ENCODE assay signal across 13 mouse cellular contexts in the genomic region with DNA sequence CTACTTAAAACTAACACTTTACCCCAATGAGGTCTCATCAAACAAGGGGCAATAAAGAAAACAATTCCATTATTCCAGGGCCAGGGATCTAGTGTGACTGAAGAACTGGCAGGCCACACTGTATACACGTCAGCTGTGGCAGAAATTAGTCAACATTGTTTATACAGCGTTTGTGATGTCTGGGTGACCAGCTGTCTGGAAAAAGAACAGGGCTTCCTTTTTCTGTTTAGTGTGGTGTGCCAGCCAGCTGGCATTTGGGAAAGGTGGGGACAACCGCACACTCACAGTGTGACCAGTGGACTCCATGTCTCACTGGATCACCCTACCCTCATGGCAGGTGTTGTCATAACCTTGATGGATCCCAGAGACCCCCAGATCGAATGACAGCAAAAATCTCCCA.
DNase-seq lines count a peak whose midpoint lies in the region; ATAC-seq and TF ChIP-seq lines count a peak whose summit lies in the region.
"Had no signal": no experiment of that assay in that cellular context is flagged by ENCODE, and none has a peak within 500 bp of the region (broad histone marks: within the 10 kb centered on the region; RNA-seq: fewer than 3 reads in every experiment).

No protein-coding gene starts in this region.

- H3K9me3 ChIP-seq in embryonic facial prominence, embryonic 15.5 days (replicated peaks), result no peaks in the 10 kb centered on the region
- no peaks in the 10 kb centered on the region for H3K9me3 ChIP-seq in embryonic facial prominence, embryonic 10.5 days
- H3K9me3 ChIP-seq in stomach, embryonic 15.5 days, result no peaks in the 10 kb centered on the region
- H3K9me3 ChIP-seq in midbrain, embryonic 15.5 days, result no peaks in the 10 kb centered on the region
- H3K9me3 ChIP-seq: forebrain, embryonic 15.5 days; hindbrain, embryonic 15.5 days; megakaryocyte, embryonic 14.5 days; neural tube, embryonic 13.5 days had no signal

- H3K4me3 ChIP-seq in embryonic facial prominence, embryonic 15.5 days (replicated peaks), result no peak overlapping the region
- H3K4me3 ChIP-seq in embryonic facial prominence, embryonic 10.5 days, result no peak overlapping the region
- H3K4me3 ChIP-seq in left cerebral cortex, adult 2 months, result no peak overlapping the region
- H3K4me3 ChIP-seq in stomach, embryonic 15.5 days (replicated peaks), result no peak overlapping the region
- H3K4me3 ChIP-seq in midbrain, embryonic 15.5 days, result no peak overlapping the region
- H3K4me3 ChIP-seq: forebrain, embryonic 15.5 days; hindbrain, embryonic 15.5 days; megakaryocyte, embryonic 14.5 days; neural tube, embryonic 13.5 days had no signal

- intact Hi-C loops in left cerebral cortex, adult 2 months (cut with DNase I), result no loop called here

- H3K27ac ChIP-seq in embryonic facial prominence, embryonic 15.5 days (replicated peaks), result no peak overlapping the region
- H3K27ac ChIP-seq in embryonic facial prominence, embryonic 10.5 days (replicated peaks), result no peak overlapping the region
- H3K27ac ChIP-seq in left cerebral cortex, adult 2 months, result no peak overlapping the region
- no peak overlapping the region for H3K27ac ChIP-seq in stomach, embryonic 15.5 days
- no peak overlapping the region for H3K27ac ChIP-seq in midbrain, embryonic 15.5 days
- H3K27ac ChIP-seq: forebrain, embryonic 15.5 days; hindbrain, embryonic 15.5 days; neural tube, embryonic 13.5 days had no signal

- H3K27me3 ChIP-seq in embryonic facial prominence, embryonic 15.5 days, result no peaks in the 10 kb centered on the region
- no peaks in the 10 kb centered on the region for H3K27me3 ChIP-seq in embryonic facial prominence, embryonic 10.5 days (replicated peaks; ENCODE audit: low read depth, poor library complexity, severe bottlenecking)
- H3K27me3 ChIP-seq in stomach, embryonic 15.5 days (replicated peaks), result no peaks in the 10 kb centered on the region
- H3K27me3 ChIP-seq in midbrain, embryonic 15.5 days (replicated peaks), result no peaks in the 10 kb centered on the region
- H3K27me3 ChIP-seq: forebrain, embryonic 15.5 days; hindbrain, embryonic 15.5 days; megakaryocyte, embryonic 14.5 days; neural tube, embryonic 13.5 days had no signal

- no peak overlapping the region for H3K4me2 ChIP-seq in embryonic facial prominence, embryonic 15.5 days (replicated peaks)
- H3K4me2 ChIP-seq in stomach, embryonic 15.5 days, result no peak overlapping the region
- no peak overlapping the region for H3K4me2 ChIP-seq in midbrain, embryonic 15.5 days
- H3K4me2 ChIP-seq: forebrain, embryonic 15.5 days; hindbrain, embryonic 15.5 days; neural tube, embryonic 13.5 days had no signal

- no peak overlapping the region for H3K9ac ChIP-seq in embryonic facial prominence, embryonic 15.5 days
- no peak overlapping the region for H3K9ac ChIP-seq in stomach, embryonic 15.5 days
- no peak overlapping the region for H3K9ac ChIP-seq in midbrain, embryonic 15.5 days
- H3K9ac ChIP-seq: forebrain, embryonic 15.5 days; hindbrain, embryonic 15.5 days; neural tube, embryonic 13.5 days had no signal

- TF ChIP-seq CTCF in left cerebral cortex, adult 2 months (IDR thresholded peaks at IDR 0.05), result no peak

- no peak for DNase-seq in embryonic facial prominence, embryonic 10.5 days (ENCODE audit: low spot score)
- DNase-seq in left cerebral cortex, adult 11 months (ENCODE audit: low spot score), result peak; percentile 13
- no peak for DNase-seq in left cerebral cortex, adult 2 months (ENCODE audit: extremely low spot score in 1 of 2, low spot score in 2 of 2)
- DNase-seq in layer of hippocampus, adult 8-10 months (ENCODE audit: low spot score in 2 of 2), result peak; percentile 26 to 29
- DNase-seq in kidney, postnatal 4 days, result no peak
- DNase-seq: embryo, embryonic 11 days had no signal

- H3K4me1 ChIP-seq in embryonic facial prominence, embryonic 15.5 days, result no peaks in the 10 kb centered on the region
- H3K4me1 ChIP-seq in embryonic facial prominence, embryonic 10.5 days, result no peaks in the 10 kb centered on the region
- H3K4me1 ChIP-seq in stomach, embryonic 15.5 days, result no peaks in the 10 kb centered on the region
- no peaks in the 10 kb centered on the region for H3K4me1 ChIP-seq in midbrain, embryonic 15.5 days
- H3K4me1 ChIP-seq: forebrain, embryonic 15.5 days; hindbrain, embryonic 15.5 days; megakaryocyte, embryonic 14.5 days; neural tube, embryonic 13.5 days had no signal

- WGBS in embryonic facial prominence, embryonic 15.5 days, result 59% methylated on average over 4 of the region's 4 CpGs
- 72% methylated on average over 4 of the region's 4 CpGs for WGBS in embryonic facial prominence, embryonic 10.5 days
- WGBS in stomach, embryonic 15.5 days, result 54% methylated on average over 4 of the region's 4 CpGs
- 65% methylated on average over 4 of the region's 4 CpGs for WGBS in midbrain, embryonic 15.5 days

- 0 out of 2 replicates have a peak, but pooled peaks have one; percentile 39 for ATAC-seq in embryonic facial prominence, embryonic 15.5 days (ENCODE audit: insufficient number of reproducible peaks, low FRiP score, low TSS enrichment, low read depth)
- peak; percentile 47; the same call in 1 of the 2 replicates for ATAC-seq in stomach, embryonic 15.5 days (ENCODE audit: insufficient read depth, low FRiP score, low read depth)
- ATAC-seq in midbrain, embryonic 15.5 days (replicated peaks), result no peak
- ATAC-seq: forebrain, embryonic 15.5 days had no signal

- no peaks in the 10 kb centered on the region for H3K36me3 ChIP-seq in embryonic facial prominence, embryonic 15.5 days
- no peaks in the 10 kb centered on the region for H3K36me3 ChIP-seq in embryonic facial prominence, embryonic 10.5 days (replicated peaks)
- H3K36me3 ChIP-seq in stomach, embryonic 15.5 days, result no peaks in the 10 kb centered on the region
- no peaks in the 10 kb centered on the region for H3K36me3 ChIP-seq in midbrain, embryonic 15.5 days (replicated peaks)
- H3K36me3 ChIP-seq: forebrain, embryonic 15.5 days; hindbrain, embryonic 15.5 days; neural tube, embryonic 13.5 days had no signal

Comparison
In these comparisons a context has a peak if more than half of its experiments do, and no peak if none do; other contexts are left out.
1. DNase-seq: peak in left cerebral cortex, adult 11 months (single experiment) and layer of hippocampus, adult 8-10 months (2 of 2); none in embryonic facial prominence, embryonic 10.5 days (single experiment), left cerebral cortex, adult 2 months (0 of 2) and kidney, postnatal 4 days (0 of 2).